ENCODE assay signal across 17 mouse cellular contexts in the genomic region with DNA sequence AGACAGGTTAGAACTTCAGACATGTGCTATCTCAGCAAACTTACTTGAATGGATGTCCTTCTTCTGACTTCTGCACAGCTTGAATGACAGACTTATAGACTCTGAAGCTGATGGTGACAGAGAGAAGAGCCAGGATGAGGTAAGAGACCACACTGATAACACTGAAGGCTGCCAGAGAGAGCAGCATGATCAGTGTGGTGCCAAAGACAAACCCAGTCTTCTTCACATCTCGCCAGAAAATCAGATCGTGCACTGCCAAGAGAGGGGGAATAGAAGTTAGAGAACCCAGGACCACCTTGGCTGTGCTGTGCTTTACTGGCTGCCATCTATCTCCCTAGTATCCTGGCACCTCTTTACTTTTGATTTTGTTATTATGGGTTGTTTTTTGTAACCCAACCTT.
"Had no signal": no experiment of that assay in that cellular context is flagged by ENCODE, and none has a peak within 500 bp of the region (broad histone marks: within the 10 kb centered on the region; RNA-seq: fewer than 3 reads in every experiment).

No protein-coding gene starts in this region.

- ATAC-seq: liver, embryonic 12.5 days had no signal

- H3K4me2 ChIP-seq: limb, embryonic 15.5 days; liver, embryonic 12.5 days; lung, embryonic 14.5 days; neural tube, embryonic 15.5 days had no signal

- H3K4me3 ChIP-seq: layer of hippocampus, adult 2 months; left cerebral cortex, adult 2 months; limb, embryonic 15.5 days; liver, embryonic 12.5 days; midbrain, embryonic 10.5 days; myocyte; neural tube, embryonic 15.5 days had no signal

- H3K27me3 ChIP-seq: limb, embryonic 15.5 days; liver, embryonic 12.5 days; neural tube, embryonic 15.5 days had no signal

- H3K4me1 ChIP-seq: liver, embryonic 12.5 days; midbrain, embryonic 10.5 days had no signal

- DNase-seq: kidney, postnatal 10 days; kidney, postnatal 4 days; lung, embryonic 14.5 days; lung, postnatal 10 days; lung, postnatal 4 days; midbrain, embryonic 14.5 days; right cerebral cortex, adult 18-20 months; right cerebral cortex, postnatal 25 days; thymus, adult 18-20 months; thymus, postnatal 14 days had no signal

- H3K9me3 ChIP-seq: limb, embryonic 15.5 days; liver, embryonic 12.5 days; midbrain, embryonic 10.5 days; neural tube, embryonic 15.5 days had no signal

- H3K9ac ChIP-seq: limb, embryonic 15.5 days; liver, embryonic 12.5 days; lung, embryonic 14.5 days; neural tube, embryonic 15.5 days had no signal

- H3K27ac ChIP-seq: layer of hippocampus, adult 2 months; left cerebral cortex, adult 2 months; limb, embryonic 15.5 days; liver, embryonic 12.5 days; midbrain, embryonic 10.5 days; neural tube, embryonic 15.5 days had no signal
